Mouse (Mus musculus): ENCODE data around the gene Tnks2.
A peak's percentile ranks its signal among the peaks of the same experiment; 100 is the strongest.

Tnks2 gene

DNA sequence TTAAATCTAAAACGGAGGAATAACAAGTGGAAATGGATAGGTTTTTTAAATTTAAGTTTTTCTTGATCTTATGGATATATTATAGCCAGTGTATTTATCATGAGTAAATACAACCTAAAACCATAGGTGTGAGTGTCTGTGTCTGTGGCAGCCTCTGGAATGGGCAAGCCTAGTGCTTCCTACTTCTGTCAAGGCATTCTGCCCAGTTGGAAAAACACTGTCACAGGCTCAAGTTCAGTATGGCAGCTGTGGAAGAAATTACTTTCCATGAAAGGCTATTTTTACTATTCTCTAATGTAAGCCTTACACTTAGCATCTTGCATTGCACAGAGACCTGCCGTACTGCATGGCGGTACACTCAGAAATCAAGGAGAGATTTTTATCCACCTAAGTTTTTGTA, 57.7 kb downstream of the Tnks2 start:
- DNase-seq (ENCODE audit: extremely low read depth, insufficient read length, low spot score) = no peak

- no peak for DNase-seq (ENCODE audit: extremely low read depth, insufficient read length, low spot score)
These were observed 62.9 kb downstream of the Tnks2 start for GRCm38 (mm10) chr19:36896791-36897569.

- DNase-seq (ENCODE audit: extremely low read depth, insufficient read length, low spot score) = peak; percentile 18
These were observed 63.7 kb downstream of the Tnks2 start for GRCm38 (mm10) chr19:36897778-36898177.

DNA sequence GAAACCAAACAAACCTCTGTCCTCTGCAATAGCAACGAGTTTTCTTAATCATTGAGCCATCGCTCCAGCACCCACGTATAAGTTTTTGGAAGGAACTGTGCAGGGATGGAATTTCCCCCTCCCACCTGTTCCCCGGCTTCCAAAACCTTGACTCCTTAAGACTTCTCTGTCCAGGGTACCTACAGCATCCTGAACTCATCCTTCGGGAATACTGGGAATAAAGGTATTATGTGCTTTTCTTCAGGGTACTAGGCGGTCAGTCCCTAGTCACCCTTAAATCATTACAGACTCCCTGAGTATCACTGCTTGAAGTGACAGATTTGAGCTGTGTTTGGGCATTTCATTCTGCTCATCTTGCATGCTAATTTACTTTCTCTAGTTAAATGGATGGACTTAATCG, 69.3 kb downstream of the Tnks2 start:
- DNase-seq (ENCODE audit: extremely low read depth, insufficient read length, low spot score) = no peak

GRCm38 (mm10) chr19:36904211-36905007, 70.4 kb downstream of the Tnks2 start:
- DNase-seq (ENCODE audit: extremely low read depth, insufficient read length, low spot score) = peak; percentile 19

GRCm38 (mm10) chr19:36909150-36909549, 75.1 kb downstream of the Tnks2 start:
- DNase-seq (ENCODE audit: extremely low read depth, insufficient read length, low spot score) = no peak

GRCm38 (mm10) chr19:36909676-36910292, 75.8 kb downstream of the Tnks2 start:
- DNase-seq (ENCODE audit: extremely low read depth, insufficient read length, low spot score) = no peak

DNA sequence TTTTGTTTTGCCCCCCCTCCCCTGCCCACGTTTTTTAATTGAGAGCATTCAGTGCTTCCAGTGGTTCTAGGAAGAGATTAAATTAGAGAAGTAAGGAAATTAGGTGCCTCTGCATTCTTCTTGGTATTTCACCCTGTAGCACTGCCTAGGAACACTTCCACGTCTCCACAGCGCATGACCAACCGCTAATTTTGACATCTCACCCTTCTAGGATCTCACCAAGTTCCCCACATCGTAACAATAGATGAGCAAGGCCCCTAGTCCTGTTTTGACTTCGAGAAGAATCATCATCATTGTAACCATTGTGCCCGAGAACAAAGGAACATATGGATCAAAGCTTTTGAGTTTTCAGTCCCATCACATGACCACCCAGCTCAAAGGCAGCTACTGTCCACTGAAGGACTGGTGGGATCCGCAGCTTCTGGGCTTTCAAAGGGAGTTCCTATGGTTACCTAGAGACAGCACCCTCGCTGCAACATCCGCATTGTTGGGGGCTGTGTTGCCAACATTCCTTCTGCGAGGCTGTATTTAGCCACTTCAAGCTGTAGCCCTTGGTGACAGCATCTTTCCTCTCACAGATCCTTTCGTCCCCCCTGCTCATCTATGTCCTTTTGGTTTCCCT, 76.5 kb downstream of the Tnks2 start:
- no peak for DNase-seq (ENCODE audit: extremely low read depth, insufficient read length, low spot score)

GRCm38 (mm10) chr19:36913064-36913463, 79.0 kb downstream of the Tnks2 start:
- DNase-seq (ENCODE audit: extremely low read depth, insufficient read length, low spot score) = no peak

DNA sequence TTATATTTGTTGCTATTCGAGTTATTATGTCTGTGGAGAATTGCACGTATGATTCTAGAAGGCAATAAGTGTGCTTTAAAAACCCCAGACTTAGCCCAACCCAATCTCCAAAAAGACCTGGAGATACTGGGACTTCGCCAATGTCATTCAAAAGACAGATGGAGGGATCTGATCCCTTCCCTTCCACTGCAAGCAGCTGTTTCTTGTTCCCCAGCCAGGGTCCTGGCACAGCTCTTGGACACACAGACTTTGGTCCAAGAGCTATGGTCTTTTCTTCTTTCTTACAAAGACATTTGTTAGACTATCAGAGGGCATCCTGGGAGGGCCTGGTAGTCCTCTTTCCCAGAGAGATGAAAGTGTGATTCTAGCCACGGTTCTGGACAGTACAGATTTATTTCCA, 82.2 kb downstream of the Tnks2 start:
- DNase-seq (ENCODE audit: extremely low read depth, insufficient read length, low spot score) = no peak

GRCm38 (mm10) chr19:36916876-36917389, 82.9 kb downstream of the Tnks2 start:
- DNase-seq (ENCODE audit: extremely low read depth, insufficient read length, low spot score) = no peak

DNA sequence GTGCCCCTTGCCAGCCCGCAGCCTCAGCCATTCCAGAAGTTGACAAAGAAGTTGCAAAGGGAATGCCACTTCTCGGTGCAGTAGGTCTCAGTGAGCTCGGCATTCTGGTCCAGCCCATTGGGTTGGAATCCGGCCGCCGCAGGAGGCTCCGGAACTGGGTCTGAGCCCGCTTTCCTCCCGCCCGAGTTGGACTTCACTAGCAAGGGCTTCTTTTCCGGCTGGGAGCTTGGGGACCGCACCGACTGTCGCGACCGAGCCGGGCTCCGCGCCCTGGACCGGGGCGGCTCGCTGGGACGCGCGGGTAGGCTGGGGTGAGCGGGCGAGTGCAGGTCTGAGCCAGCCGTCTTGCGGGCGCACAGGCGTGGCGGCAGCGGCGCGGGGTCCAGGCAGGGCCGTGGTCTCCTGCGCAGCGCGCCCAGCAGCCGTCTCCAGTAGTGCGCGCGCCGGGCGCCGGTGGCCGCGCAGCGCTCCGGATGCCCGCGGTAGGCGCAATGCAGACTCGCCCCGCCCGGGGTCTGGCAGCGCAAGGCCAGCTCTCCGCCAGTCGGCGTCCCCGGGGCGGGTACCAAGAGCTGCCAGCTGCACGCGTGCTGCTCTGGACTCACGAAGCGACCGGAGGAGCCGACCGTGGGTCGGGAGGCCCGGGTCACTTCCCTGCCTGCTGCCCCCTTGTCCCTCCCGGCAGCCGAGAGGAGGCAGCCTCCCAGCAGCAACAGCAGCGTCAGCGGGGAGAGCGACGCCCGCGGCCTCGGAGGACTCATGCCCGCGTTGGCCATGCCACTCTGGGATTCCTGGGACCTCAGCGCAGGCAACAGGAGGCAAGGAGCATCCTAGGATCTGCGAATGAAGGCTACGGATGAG, 84.6 kb downstream of the Tnks2 start:
- peak; percentile 84 for DNase-seq (ENCODE audit: extremely low read depth, insufficient read length, low spot score)

DNA sequence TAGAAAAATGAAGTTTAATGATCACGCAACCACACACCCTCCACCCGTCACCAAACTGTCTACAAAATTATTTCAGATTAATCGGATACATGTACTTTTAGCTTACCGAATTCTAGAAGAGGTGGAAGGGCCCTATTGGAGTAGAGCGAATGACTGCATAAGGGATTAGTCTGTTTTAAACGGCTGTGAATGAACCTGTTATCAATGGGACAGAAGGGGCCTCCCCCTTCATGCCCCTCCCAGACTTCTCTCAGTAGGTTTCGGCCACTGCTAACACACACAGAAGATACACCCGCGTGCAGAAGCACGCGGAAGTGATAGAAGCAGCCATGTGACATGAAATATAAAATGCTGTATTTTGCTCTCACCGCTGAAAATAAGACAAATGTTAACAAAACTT, 85.4 kb downstream of the Tnks2 start, which contains the start of gene Fgfbp3:
Fgfbp3 (minus strand) TSS at position 150 of the 400 bp plus-strand sequence.
- no peak for DNase-seq (ENCODE audit: extremely low read depth, insufficient read length, low spot score)

DNA sequence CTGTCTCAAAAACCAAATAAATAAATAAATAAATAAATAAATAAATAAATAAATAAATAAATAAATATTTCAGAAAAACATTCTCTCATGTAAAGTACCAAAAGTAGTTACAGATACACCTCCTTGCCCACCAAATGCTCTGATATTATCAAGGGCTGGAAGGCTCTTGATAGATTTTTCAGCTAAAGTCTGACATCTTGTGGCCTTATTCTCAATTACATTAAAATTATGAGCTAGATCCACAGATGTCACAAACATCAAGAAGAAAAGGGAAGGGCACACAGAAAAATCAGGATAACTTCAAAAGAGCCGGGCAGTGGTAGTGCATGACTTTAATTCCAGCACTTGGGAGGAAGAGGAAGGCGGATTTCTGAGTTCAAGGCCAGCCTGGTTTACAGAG, 88.0 kb downstream of the Tnks2 start:
- peak; percentile 28 for DNase-seq (ENCODE audit: extremely low read depth, insufficient read length, low spot score)

GRCm38 (mm10) chr19:36922936-36923335, 88.9 kb downstream of the Tnks2 start:
- no peak for DNase-seq (ENCODE audit: extremely low read depth, insufficient read length, low spot score)

GRCm38 (mm10) chr19:36925671-36926552, 91.9 kb downstream of the Tnks2 start, which contains the start of gene Btaf1:
TSS of gene Btaf1 (plus strand) at chr19:36926079.
- DNase-seq (ENCODE audit: extremely low read depth, insufficient read length, low spot score) = peak; percentile 93

DNA sequence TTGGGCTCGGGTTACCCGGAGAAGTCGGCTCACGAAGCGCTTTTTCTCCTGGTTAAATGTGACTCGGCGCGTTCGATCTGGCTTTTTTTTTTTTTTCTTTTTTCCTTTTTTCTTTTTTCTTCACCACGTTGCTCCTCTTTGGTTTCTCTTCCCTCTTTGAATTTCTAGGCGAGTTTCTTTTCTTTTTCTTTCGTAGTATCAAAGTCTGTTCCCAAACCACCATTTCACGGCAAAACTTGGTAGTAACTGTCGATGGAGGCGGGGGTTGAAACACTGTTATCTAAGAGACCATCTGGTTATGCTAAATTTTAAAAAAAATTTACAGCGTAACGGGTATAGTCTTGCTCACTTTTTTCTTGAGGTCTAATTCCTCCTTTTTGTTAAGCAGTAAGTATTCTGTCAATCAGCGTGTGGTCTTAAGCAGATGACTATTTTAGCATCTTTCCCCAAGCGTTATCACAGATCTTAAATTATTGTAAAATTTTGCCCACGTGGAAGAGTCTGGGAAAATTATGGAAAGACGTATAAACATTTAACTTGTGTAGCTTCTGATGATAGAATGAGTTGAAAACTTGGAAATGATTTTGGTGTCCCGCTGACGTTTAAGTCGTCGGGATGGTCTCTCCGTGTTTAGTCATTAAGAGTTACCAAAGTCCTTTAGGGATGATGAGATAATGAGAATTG, 92.7 kb downstream of the Tnks2 start:
- peak; percentile 9 for DNase-seq (ENCODE audit: extremely low read depth, insufficient read length, low spot score)

- DNase-seq (ENCODE audit: extremely low read depth, insufficient read length, low spot score) = no peak
These were observed 93.8 kb downstream of the Tnks2 start for GRCm38 (mm10) chr19:36927800-36928361.
